Mouse (Mus musculus) megakaryocyte, embryonic 14.5 days (primary cell): ENCODE data around the gene Fis1.

Experiments
- FLI1 ChIP-seq: IDR thresholded peaks from 2 replicates; pipeline ENCODE4 v1.6.1; 2012; ENCODE audit warnings: low read length, inconsistent platforms, mixed read lengths
- GATA1 ChIP-seq: IDR thresholded peaks from 3 replicates; pipeline ENCODE4 v1.6.1; 2012; ENCODE audit warnings: mixed read lengths, low read length, inconsistent platforms, borderline replicate concordance

DNA sequence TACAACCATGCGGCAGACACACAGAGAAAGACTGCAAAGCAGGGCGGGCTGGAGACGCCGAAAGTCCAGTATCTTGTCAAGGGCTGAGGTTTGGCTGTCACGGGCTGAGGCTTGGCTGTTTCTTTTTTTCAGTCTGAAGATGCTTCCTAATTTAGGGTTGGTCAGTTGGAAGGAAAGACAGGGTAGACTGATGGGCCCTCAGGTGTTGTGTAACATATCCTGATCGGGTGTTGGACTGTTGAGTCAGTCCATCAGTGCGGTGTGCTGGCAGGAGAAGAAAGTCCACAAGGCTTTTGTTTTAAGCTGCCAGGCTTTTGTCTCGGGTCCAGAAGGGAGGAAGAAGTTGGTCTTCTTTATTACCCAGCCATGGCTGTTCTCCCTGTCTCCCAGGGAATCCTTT, 20.6 kb downstream of the Fis1 start:
- TF ChIP-seq GATA1 (no peak), FLI1 (no peak)
